Mouse (Mus musculus): ENCODE measurements around the gene Tmod3.

- TF ChIP-seq CTCF (IDR thresholded peaks at IDR 0.05; ENCODE audit: low read depth) (no peak), EP300 (IDR thresholded peaks at IDR 0.05; ENCODE audit: low read depth) (no peak)
These were observed 34.0 kb upstream of the Tmod3 start for GRCm38 (mm10) chr9:75593481-75593880.

All from heart, postnatal 0 days (tissue).